Mouse (Mus musculus): ENCODE measurements at regions not wholly inside any gene's neighbourhood (a gene's known extent, or its start where the extent isn't known, plus 50 kb on each side); places are given as distances from the start of the nearest gene placed in this dataset.
A peak's percentile ranks its signal among the peaks of the same experiment; 100 is the strongest.

- no peaks in the 10 kb centered on the region for H3K79me2 ChIP-seq (ENCODE audit: control insufficient read depth, insufficient read depth, low read length)
- no peak overlapping the region for H3K4me3 ChIP-seq (ENCODE audit: insufficient read depth, low read depth, low read length)
- H3K9ac ChIP-seq (ENCODE audit: low read depth, low read length), result no peak overlapping the region
- DNase-seq (ENCODE audit: extremely low read depth, low read depth, low spot score), result no peak
- H3K27ac ChIP-seq (replicated peaks; ENCODE audit: insufficient read depth, low read depth, low read length), result no peak overlapping the region
- WGBS, result 88% methylated on average over 9 of the region's 9 CpGs
- no peaks in the 10 kb centered on the region for H3K36me3 ChIP-seq (ENCODE audit: control insufficient read depth, insufficient read depth, low read length)
- TF ChIP-seq POLR2A (IDR thresholded peaks at IDR 0.05; ENCODE audit: extremely low read depth, insufficient read depth, low read length) (no peak), CTCF (IDR thresholded peaks at IDR 0.05; ENCODE audit: low read depth, low read length) (no peak)
- no peaks in the 10 kb centered on the region for H3K27me3 ChIP-seq (ENCODE audit: control insufficient read depth, insufficient read depth, low read length)
- H3K4me1 ChIP-seq (ENCODE audit: control insufficient read depth, insufficient read depth, low read length), result no peaks in the 10 kb centered on the region
Measured at GRCm38 (mm10) chr2:163138688-163139385, 51.2 kb upstream of the Gtsf1l start.

DNA sequence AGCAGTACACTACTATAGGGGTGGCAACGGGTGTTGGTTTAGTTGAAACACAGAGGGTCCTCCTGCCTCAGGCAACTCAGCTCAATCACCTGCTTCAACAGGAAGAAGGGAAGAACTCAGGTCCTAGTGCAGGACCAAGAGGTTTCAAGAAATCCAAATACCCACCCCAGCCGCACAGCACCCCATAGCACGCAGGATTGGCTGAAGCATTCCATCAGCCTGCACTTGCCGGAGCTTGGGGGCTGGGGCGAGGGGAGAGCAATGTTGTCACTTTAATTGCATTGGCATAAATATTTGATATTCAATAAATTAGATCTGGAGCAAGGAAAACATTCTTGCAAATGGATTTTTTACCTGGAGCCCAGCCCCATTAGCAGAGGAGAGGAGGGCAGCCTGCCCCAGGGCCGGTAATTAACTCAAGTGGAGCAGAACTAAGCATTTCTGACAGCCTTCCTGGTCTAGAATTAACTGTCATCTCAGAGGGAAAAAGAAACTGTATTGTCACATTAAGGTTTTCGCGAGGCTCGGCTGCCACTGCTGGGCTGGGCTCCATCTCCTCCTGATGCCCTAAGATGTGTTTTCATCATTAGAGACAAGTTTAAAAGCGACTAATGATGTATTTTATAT lies 55.2 kb upstream of the Gtsf1l start:
- no peaks in the 10 kb centered on the region for H3K79me2 ChIP-seq (ENCODE audit: control insufficient read depth, insufficient read depth, low read length)

DNA sequence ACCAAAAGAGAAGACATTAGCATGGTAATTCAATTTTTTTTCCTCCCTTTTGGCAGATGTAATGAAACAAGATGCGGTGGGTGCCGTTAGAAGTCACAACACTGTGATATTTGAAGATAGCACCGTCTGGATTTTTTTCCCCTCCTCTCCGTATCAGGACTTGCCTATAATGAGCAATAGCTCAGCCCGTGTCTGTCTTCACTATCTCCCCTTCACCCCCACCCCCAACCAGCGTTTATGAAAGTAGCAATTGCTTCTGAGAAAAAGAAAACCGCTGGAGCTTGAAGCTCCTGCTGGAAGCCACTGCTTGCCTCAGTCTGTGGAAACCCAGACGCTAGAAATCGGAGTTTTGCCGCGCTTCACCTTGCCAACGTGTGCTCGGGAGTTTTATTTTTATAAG lies 55.8 kb upstream of the Gtsf1l start:
- Histone ChIP-seq H3K27ac (replicated peaks; ENCODE audit: insufficient read depth, low read depth, low read length) (no peak overlapping the region), H3K36me3 (ENCODE audit: control insufficient read depth, insufficient read depth, low read length) (no peaks in the 10 kb centered on the region), H3K4me1 (ENCODE audit: control insufficient read depth, insufficient read depth, low read length) (no peaks in the 10 kb centered on the region), H3K27me3 (ENCODE audit: control insufficient read depth, insufficient read depth, low read length) (no peaks in the 10 kb centered on the region; the same call in 1 of the 2 replicates), H3K4me3 (ENCODE audit: insufficient read depth, low read depth, low read length) (no peak overlapping the region), H3K79me2 (ENCODE audit: control insufficient read depth, insufficient read depth, low read length) (no peaks in the 10 kb centered on the region), H3K9ac (ENCODE audit: low read depth, low read length) (no peak overlapping the region)
- no peak for DNase-seq (ENCODE audit: extremely low read depth, low read depth, low spot score)
- TF ChIP-seq CTCF (IDR thresholded peaks at IDR 0.05; ENCODE audit: low read depth, low read length), result no peak
- TF ChIP-seq POLR2A (IDR thresholded peaks at IDR 0.05; ENCODE audit: extremely low read depth, insufficient read depth, low read length), result no peak
- 68% methylated on average over 13 of the region's 13 CpGs for WGBS

More for the DNA sequence above, 55.2 kb upstream of the Gtsf1l start:
- no peak for DNase-seq (ENCODE audit: extremely low read depth, low read depth, low spot score)
- no peak overlapping the region for H3K4me3 ChIP-seq (ENCODE audit: insufficient read depth, low read depth, low read length)
- no peaks in the 10 kb centered on the region; the same call in 1 of the 2 replicates for H3K27me3 ChIP-seq (ENCODE audit: control insufficient read depth, insufficient read depth, low read length)
- TF ChIP-seq CTCF (IDR thresholded peaks at IDR 0.05; ENCODE audit: low read depth, low read length) (no peak), POLR2A (IDR thresholded peaks at IDR 0.05; ENCODE audit: extremely low read depth, insufficient read depth, low read length) (no peak)
- no peaks in the 10 kb centered on the region for H3K36me3 ChIP-seq (ENCODE audit: control insufficient read depth, insufficient read depth, low read length)
- H3K4me1 ChIP-seq (ENCODE audit: control insufficient read depth, insufficient read depth, low read length), result no peaks in the 10 kb centered on the region
- no peak overlapping the region for H3K27ac ChIP-seq (replicated peaks; ENCODE audit: insufficient read depth, low read depth, low read length)
- WGBS, result 77% methylated on average over 10 of the region's 10 CpGs
- no peak overlapping the region for H3K9ac ChIP-seq (ENCODE audit: low read depth, low read length)

GRCm38 (mm10) chr2:163146001-163146400 lies 56.9 kb upstream of the Tox2 start:
- H3K4me3 ChIP-seq (ENCODE audit: insufficient read depth, low read depth, low read length), result no peak overlapping the region
- H3K36me3 ChIP-seq (ENCODE audit: control insufficient read depth, insufficient read depth, low read length), result no peaks in the 10 kb centered on the region
- 89% methylated on average over 8 of the region's 8 CpGs for WGBS
- TF ChIP-seq POLR2A (IDR thresholded peaks at IDR 0.05; ENCODE audit: extremely low read depth, insufficient read depth, low read length) (no peak), CTCF (IDR thresholded peaks at IDR 0.05; ENCODE audit: low read depth, low read length) (no peak)
- H3K27ac ChIP-seq (replicated peaks; ENCODE audit: insufficient read depth, low read depth, low read length), result no peak overlapping the region
- DNase-seq (ENCODE audit: extremely low read depth, low read depth, low spot score), result no peak
- H3K9ac ChIP-seq (ENCODE audit: low read depth, low read length), result no peak overlapping the region
- no peaks in the 10 kb centered on the region for H3K4me1 ChIP-seq (ENCODE audit: control insufficient read depth, insufficient read depth, low read length)
- no peaks in the 10 kb centered on the region for H3K79me2 ChIP-seq (ENCODE audit: control insufficient read depth, insufficient read depth, low read length)
- H3K27me3 ChIP-seq (ENCODE audit: control insufficient read depth, insufficient read depth, low read length), result no peaks in the 10 kb centered on the region; the same call in 1 of the 2 replicates

DNA sequence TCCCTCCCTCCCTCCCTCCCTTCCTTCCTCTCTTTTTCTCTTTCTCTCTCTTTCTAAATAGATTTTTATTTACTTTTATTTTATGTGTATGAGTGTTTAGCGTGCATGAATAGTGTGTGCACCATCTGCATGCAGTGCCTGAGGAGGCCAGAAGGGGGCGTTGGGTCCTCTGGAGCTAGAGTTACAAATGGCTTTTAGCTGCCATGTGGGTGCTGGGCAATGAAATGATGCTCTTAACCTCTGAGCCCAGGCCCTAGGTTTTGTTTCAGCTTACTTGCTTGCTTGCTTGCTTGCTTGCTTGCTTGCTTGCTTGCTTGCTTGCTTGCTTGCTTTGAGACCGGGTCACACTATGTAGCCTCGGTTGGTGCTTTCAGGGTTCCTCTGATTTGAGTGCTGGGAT lies 56.4 kb upstream of the Tox2 start:
- TF ChIP-seq POLR2A (IDR thresholded peaks at IDR 0.05; ENCODE audit: extremely low read depth, insufficient read depth, low read length) (no peak), CTCF (IDR thresholded peaks at IDR 0.05; ENCODE audit: low read depth, low read length) (peak; percentile 18; the same call in 1 of the 2 replicates)
- Histone ChIP-seq H3K4me1 (ENCODE audit: control insufficient read depth, insufficient read depth, low read length) (no peaks in the 10 kb centered on the region), H3K79me2 (ENCODE audit: control insufficient read depth, insufficient read depth, low read length) (no peaks in the 10 kb centered on the region), H3K9ac (ENCODE audit: low read depth, low read length) (no peak overlapping the region), H3K4me3 (ENCODE audit: insufficient read depth, low read depth, low read length) (no peak overlapping the region), H3K27me3 (ENCODE audit: control insufficient read depth, insufficient read depth, low read length) (no peaks in the 10 kb centered on the region; the same call in 1 of the 2 replicates), H3K27ac (replicated peaks; ENCODE audit: insufficient read depth, low read depth, low read length) (no peak overlapping the region), H3K36me3 (ENCODE audit: control insufficient read depth, insufficient read depth, low read length) (no peaks in the 10 kb centered on the region)
- 82% methylated on average over 4 of the region's 4 CpGs for WGBS
- DNase-seq (ENCODE audit: extremely low read depth, low read depth, low spot score), result no peak

DNA sequence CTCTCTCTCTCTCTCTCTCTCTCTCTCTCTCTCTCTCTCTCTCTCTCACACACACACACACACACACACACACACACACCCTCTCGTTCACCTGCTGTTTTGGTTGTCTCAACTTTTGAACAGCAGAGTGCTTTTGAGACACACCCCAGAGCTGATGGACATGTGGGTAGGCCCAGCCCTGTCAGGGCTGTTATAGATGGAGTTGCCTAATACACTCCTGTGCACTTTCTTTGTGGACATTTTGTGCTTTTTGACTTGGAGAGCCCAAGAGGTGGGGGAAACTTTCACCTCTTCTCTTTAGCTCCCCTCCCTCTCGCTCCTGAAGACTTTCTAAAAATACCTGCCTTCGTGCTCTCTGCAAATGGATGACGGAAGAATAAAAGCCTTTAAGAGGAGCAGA lies 55.5 kb upstream of the Tox2 start:
- TF ChIP-seq CTCF (IDR thresholded peaks at IDR 0.05; ENCODE audit: low read depth, low read length) (no peak), POLR2A (IDR thresholded peaks at IDR 0.05; ENCODE audit: extremely low read depth, insufficient read depth, low read length) (no peak)
- DNase-seq (ENCODE audit: extremely low read depth, low read depth, low spot score), result no peak
- Histone ChIP-seq H3K79me2 (ENCODE audit: control insufficient read depth, insufficient read depth, low read length) (no peaks in the 10 kb centered on the region), H3K36me3 (ENCODE audit: control insufficient read depth, insufficient read depth, low read length) (no peaks in the 10 kb centered on the region), H3K9ac (ENCODE audit: low read depth, low read length) (no peak overlapping the region), H3K4me3 (ENCODE audit: insufficient read depth, low read depth, low read length) (no peak overlapping the region), H3K27ac (replicated peaks; ENCODE audit: insufficient read depth, low read depth, low read length) (no peak overlapping the region), H3K4me1 (ENCODE audit: control insufficient read depth, insufficient read depth, low read length) (no peaks in the 10 kb centered on the region), H3K27me3 (ENCODE audit: control insufficient read depth, insufficient read depth, low read length) (no peaks in the 10 kb centered on the region; the same call in 1 of the 2 replicates)
- WGBS, result 78% methylated on average over 4 of the region's 4 CpGs
